Mouse (Mus musculus) stomach, embryonic 14.5 days (tissue): ENCODE measurements around the gene Tex35. TPM values are rescaled to one million over a fixed set of nuclear protein-coding genes. Genes with fewer than 3 reads are reported as not detected.
A peak's percentile ranks its signal among the peaks of the same experiment; 100 is the strongest.

Experiments
- ATAC-seq: fragments of 200-750 bp; cut with Nextera tagmentation; 2 replicates; pipeline ENCODE4 v1.8.0; 2017; ENCODE audit warnings: low read depth, moderate TSS enrichment; ENCODE audit not compliant: insufficient number of reproducible peaks, insufficient read depth, low FRiP score
- H3K27ac ChIP-seq: fragments of 300-500 bp; sonication (generic); 2 replicates; pipeline ENCODE4 v1.5.1; 2014; ENCODE audit warnings: mild to moderate bottlenecking, low read length, moderate library complexity, mixed read lengths
- H3K27me3 ChIP-seq: fragments of 300-500 bp; sonication (generic); 2 replicates; pipeline ENCODE4 v1.6.1; 2014; ENCODE audit warnings: low read length, control low read depth, mixed read lengths; ENCODE audit not compliant: control insufficient read depth, insufficient read depth
- H3K36me3 ChIP-seq: fragments of 300-500 bp; sonication (generic); 2 replicates; pipeline ENCODE4 v1.6.1; 2014; ENCODE audit warnings: mild to moderate bottlenecking, control low read depth, low read length, moderate library complexity, mixed read lengths; ENCODE audit not compliant: control insufficient read depth, insufficient read depth
- H3K4me1 ChIP-seq: fragments of 300-500 bp; sonication (generic); 2 replicates; pipeline ENCODE4 v1.6.1; 2014; ENCODE audit warnings: low read length, control low read depth, mixed read lengths; ENCODE audit not compliant: control insufficient read depth, insufficient read depth
- H3K4me2 ChIP-seq: fragments of 300-500 bp; sonication (generic); replicated peaks from 2 replicates; pipeline ENCODE4 v1.6.1; 2014; ENCODE audit warnings: low read depth, low read length, control low read depth
- H3K4me3 ChIP-seq: fragments of 300-500 bp; sonication (generic); 2 replicates; pipeline ENCODE4 v1.5.1; 2014; ENCODE audit warnings: low read depth, low read length, control low read depth
- H3K9ac ChIP-seq: fragments of 300-500 bp; sonication (generic); replicated peaks from 2 replicates; pipeline ENCODE4 v1.6.1; 2014; ENCODE audit warnings: low read depth, mild to moderate bottlenecking, control low read depth, low read length, moderate library complexity, mixed read lengths
- H3K9me3 ChIP-seq: fragments of 300-500 bp; sonication (generic); 2 replicates; pipeline ENCODE4 v1.6.1; 2016; ENCODE audit warnings: low read depth, low read length, control low read depth; ENCODE audit not compliant: control insufficient read depth
- WGBS: fragments of 180-500 bp; shearing (Covaris S2); extraction: QIAGEN DNeasy Blood & Tissue Kit; methylation state at CpG from one replicate; pipeline ENCODE4 v1.1.7; 2014; 5-methylcytosine and 5-hydroxymethylcytosine counted together
- polyA plus RNA-seq: library from polyadenylated mRNA; unstranded; fragments of >200 nt; fragmentation: Nextera tagmentation; extraction: Ambion mirVana; gene quantifications from 2 replicates; pipeline ENCODE4 v1.2.1, GENCODE M21; 2014

The Tex35 gene
- polyA plus RNA-seq, 1 experiment from 2014 or later, result not detected

- Histone ChIP-seq H3K27ac (no peak overlapping the region), H3K9ac (no peak overlapping the region), H3K27me3 (no peaks in the 10 kb centered on the region), H3K4me3 (no peak overlapping the region), H3K4me2 (no peak overlapping the region), H3K36me3 (no peaks in the 10 kb centered on the region), H3K9me3 (no peaks in the 10 kb centered on the region), H3K4me1 (no peaks in the 10 kb centered on the region)
- ATAC-seq, result no peak
- WGBS, result 78% methylated on average over 1 of the region's 1 CpGs
These were observed 15.9 kb downstream of the Tex35 start for GRCm38 (mm10) chr1:157092622-157093021.

- H3K4me2 ChIP-seq, result no peak overlapping the region
- ATAC-seq, result no peak
- H3K27ac ChIP-seq, result no peak overlapping the region
- no peaks in the 10 kb centered on the region for H3K27me3 ChIP-seq
- 56% methylated on average over 4 of the region's 4 CpGs for WGBS
- H3K36me3 ChIP-seq, result no peaks in the 10 kb centered on the region
- no peak overlapping the region for H3K9ac ChIP-seq
- no peaks in the 10 kb centered on the region for H3K9me3 ChIP-seq
- no peaks in the 10 kb centered on the region for H3K4me1 ChIP-seq
- H3K4me3 ChIP-seq, result no peak overlapping the region
These were observed 16.3 kb downstream of the Tex35 start for GRCm38 (mm10) chr1:157092140-157092539.

GRCm38 (mm10) chr1:157090835-157091234, 17.6 kb downstream of the Tex35 start:
- Histone ChIP-seq H3K9ac (no peak overlapping the region), H3K9me3 (no peaks in the 10 kb centered on the region), H3K36me3 (no peaks in the 10 kb centered on the region), H3K27me3 (no peaks in the 10 kb centered on the region), H3K4me2 (no peak overlapping the region), H3K27ac (no peak overlapping the region), H3K4me3 (no peak overlapping the region), H3K4me1 (no peaks in the 10 kb centered on the region)
- ATAC-seq, result no peak
- WGBS, result 64% methylated on average over 3 of the region's 3 CpGs

- Histone ChIP-seq H3K27ac (no peak overlapping the region), H3K36me3 (no peaks in the 10 kb centered on the region), H3K9ac (peak overlapping the region; percentile 26; the same call in 1 of the 2 replicates), H3K27me3 (no peaks in the 10 kb centered on the region), H3K4me1 (no peaks in the 10 kb centered on the region), H3K9me3 (no peaks in the 10 kb centered on the region), H3K4me3 (peak overlapping the region; percentile 28), H3K4me2 (peak overlapping the region; percentile 57)
- peak; percentile 51; the same call in 1 of the 2 replicates for ATAC-seq
- 10% methylated on average over 25 of the region's 25 CpGs for WGBS
These were observed 22.1 kb downstream of the Tex35 start for GRCm38 (mm10) chr1:157086097-157086994.

- H3K36me3 ChIP-seq, result no peaks in the 10 kb centered on the region
- no peak overlapping the region for H3K4me3 ChIP-seq
- no peak overlapping the region for H3K4me2 ChIP-seq
- H3K4me1 ChIP-seq, result no peaks in the 10 kb centered on the region
- no peaks in the 10 kb centered on the region for H3K9me3 ChIP-seq
- ATAC-seq, result no peak
- no peak overlapping the region for H3K9ac ChIP-seq
- WGBS, result 81% methylated on average over 4 of the region's 4 CpGs
- no peaks in the 10 kb centered on the region for H3K27me3 ChIP-seq
- H3K27ac ChIP-seq, result no peak overlapping the region
These were observed 25.5 kb downstream of the Tex35 start for GRCm38 (mm10) chr1:157082931-157083330.

- Histone ChIP-seq H3K27ac (no peak overlapping the region), H3K4me1 (no peaks in the 10 kb centered on the region), H3K4me2 (no peak overlapping the region), H3K4me3 (no peak overlapping the region), H3K9me3 (no peaks in the 10 kb centered on the region), H3K9ac (no peak overlapping the region), H3K27me3 (no peaks in the 10 kb centered on the region), H3K36me3 (no peaks in the 10 kb centered on the region)
- no peak for ATAC-seq
- 62% methylated on average over 8 of the region's 8 CpGs for WGBS
These were observed 26.5 kb downstream of the Tex35 start for GRCm38 (mm10) chr1:157081999-157082398.

- Histone ChIP-seq H3K36me3 (no peaks in the 10 kb centered on the region), H3K4me3 (no peak overlapping the region), H3K4me1 (no peaks in the 10 kb centered on the region), H3K9me3 (no peaks in the 10 kb centered on the region), H3K27ac (no peak overlapping the region), H3K27me3 (no peaks in the 10 kb centered on the region), H3K4me2 (no peak overlapping the region), H3K9ac (no peak overlapping the region)
- ATAC-seq, result no peak
- WGBS, result 47% methylated on average over 15 of the region's 15 CpGs
These were observed 27.2 kb downstream of the Tex35 start for GRCm38 (mm10) chr1:157081076-157081804.

GRCm38 (mm10) chr1:157080071-157080470, 28.4 kb downstream of the Tex35 start:
- WGBS, result 62% methylated on average over 7 of the region's 7 CpGs
- Histone ChIP-seq H3K9ac (no peak overlapping the region), H3K27ac (no peak overlapping the region; the same call in 1 of the 2 replicates), H3K4me2 (no peak overlapping the region), H3K9me3 (no peaks in the 10 kb centered on the region), H3K4me3 (no peak overlapping the region), H3K27me3 (no peaks in the 10 kb centered on the region), H3K4me1 (no peaks in the 10 kb centered on the region), H3K36me3 (no peaks in the 10 kb centered on the region)
- ATAC-seq, result no peak
